Mouse (Mus musculus): ENCODE results near the gene Gabrd.
"Not testable (repeated sequence)": the region's sequence is repeated elsewhere in the genome, so short reads cannot be mapped to it uniquely, and the experiment has no call there.

Gene Gabrd

DNA sequence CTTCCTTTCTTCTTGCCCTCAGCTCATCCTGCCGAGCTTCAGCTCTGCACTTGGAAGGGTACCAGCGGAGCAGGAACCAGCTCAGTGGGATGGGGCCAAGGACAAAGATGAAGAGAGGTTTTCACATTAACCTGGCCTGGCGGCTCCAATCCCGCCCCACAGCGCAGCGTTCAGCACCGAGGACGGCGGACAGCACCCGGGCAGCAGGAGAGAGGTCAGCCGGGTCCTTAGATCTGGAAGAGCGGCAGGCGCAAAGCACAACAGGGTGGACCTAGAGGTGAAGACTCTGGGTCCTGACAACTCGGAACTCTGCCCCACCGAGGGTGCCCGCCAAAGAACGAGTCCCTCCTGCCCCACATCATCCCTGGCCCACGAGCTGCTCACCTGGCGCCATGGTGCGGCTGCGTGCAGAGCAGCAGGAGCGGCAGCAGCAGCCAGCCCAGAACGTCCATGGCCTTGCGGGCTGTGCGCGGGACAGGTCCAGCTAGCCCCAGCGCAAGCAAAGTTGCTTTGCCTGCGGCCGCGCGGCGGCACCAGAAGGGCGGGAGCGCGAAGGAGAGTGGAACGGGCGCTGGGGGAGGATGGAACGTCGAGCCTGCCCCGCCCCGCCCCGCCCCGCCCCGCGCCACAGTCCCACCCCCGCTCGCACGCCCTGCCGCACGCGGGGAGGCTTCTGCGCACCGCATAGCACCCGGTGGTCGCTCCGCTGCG, at the start of gene Gabrd:
Gene Gabrd, minus strand, starts transcription at position 602 of the 711 bp plus-strand sequence.
- DNase-seq (ENCODE audit: low read depth, low spot score): no peak

DNA sequence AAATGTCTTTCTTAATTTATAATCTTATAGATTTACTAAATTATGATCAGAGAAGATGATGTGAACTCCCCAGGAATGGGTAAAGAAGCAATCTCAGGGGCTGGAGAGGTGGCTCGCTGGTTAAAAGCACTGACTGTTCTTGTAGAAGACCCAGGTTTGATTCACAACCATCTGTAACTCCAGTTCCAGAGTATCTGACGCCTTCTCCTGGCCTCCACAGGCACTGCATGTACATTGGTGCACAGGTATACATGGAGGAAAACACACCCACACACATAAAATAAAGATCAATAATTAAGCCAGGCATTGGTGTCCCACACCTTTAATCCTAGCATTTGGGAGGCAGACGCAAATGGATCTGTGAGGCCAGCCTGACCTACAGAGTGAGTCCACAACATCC, 44.9 kb upstream of the Gabrd start:
- no peak for DNase-seq (ENCODE audit: low read depth, low spot score)

DNA sequence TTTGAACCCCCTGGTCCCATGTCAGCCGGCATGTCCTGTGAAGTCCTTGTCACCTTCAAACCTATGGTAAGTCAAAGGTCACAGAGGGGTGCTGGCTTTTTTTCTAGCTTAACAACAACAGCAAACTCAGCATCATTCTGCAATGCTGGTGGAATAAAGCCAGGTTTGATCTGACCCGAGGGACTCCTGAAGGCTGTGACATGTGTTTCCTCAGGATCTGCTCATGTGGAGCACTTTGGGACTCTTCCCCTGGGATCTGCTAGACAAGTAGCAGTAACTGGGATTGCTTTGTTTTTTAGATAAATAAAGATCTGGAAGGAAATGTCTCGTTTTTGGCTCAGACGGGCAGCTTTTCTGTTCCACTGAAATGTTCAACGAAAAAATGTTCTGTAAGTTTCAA, 36.1 kb upstream of the Gabrd start:
- no peak for DNase-seq (ENCODE audit: low read depth, low spot score)

DNA sequence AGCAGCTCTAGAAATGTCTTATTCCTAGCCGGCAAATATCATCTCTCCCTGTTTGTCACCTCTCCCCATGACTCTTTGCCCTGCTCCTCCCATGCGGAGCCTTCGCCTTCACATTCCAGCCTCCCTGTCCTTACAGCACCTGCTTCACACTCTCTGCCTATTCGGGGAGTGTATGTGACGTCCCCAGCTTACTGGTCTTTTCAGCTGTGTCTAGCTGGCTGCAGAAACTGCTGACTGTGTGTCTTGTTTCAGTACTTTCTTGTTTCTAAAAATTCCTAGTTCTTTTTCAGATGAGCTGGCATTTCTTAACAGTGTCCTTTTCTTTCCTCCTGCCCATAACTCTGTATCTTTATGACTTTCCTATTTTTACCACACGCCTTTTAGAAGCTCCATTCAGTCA, 34.4 kb upstream of the Gabrd start:
- DNase-seq (ENCODE audit: low read depth, low spot score): no peak

DNA sequence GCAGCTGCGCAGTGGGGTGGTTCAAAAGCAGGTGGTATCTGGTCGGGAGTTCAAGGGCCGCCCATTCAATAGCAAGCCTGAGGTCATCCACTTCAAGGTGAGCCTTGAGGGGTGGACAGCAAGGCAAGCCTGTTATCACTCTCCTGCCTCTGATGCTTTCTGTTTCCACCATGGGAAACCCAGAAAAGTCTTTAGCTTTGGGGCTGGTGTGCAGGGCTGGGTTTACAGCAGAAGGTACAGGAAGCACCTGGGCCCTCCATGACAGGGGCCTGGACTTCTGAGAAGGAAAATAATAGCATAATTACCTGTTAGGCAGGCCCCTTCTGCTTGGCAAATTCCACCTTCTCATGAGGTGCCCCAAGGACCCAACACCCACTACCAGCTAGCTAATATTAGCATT, 31.3 kb upstream of the Gabrd start:
- no peak for DNase-seq (ENCODE audit: low read depth, low spot score)

DNA sequence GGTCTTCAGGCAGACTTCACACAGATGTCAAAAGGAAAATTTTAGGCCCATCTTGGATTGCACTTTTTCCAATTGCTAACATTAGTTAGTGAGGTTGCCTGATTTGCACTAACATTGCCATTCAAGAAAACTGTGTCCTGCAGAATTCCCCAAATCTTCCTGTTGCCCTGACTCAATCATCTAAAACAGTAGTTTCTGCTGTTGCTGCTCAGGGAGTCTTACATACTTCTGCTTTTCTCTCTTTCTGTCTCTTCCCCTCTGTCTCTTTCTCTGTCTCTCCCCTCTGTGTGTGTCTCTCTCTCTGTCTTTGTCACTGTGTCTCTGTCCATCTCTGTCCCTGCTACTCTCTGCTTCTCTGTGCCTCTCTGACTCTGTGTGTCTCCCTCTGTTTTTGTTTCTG, 30.5 kb upstream of the Gabrd start:
- no peak for DNase-seq (ENCODE audit: low read depth, low spot score)

DNA sequence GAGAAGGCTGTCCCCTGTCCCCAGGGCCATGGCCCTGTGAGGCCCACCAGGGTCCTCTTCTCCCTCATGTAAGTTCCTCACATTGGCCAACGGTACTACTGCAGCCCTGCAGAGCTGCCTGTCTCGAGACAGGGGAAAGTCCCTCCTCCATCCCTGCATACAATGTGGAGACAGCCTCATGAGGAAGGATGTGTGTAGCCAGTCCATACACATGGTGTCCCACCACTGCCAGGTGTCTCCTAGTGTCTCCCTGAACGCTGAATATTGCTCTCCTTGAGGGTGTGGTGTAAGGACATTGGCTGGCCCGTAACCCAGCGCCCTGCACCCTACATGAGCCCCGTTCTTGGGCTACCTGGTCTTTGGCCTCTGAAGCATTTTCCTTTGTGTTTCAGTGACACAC, 28.4 kb upstream of the Gabrd start:
- DNase-seq (ENCODE audit: low read depth, low spot score): no peak

DNA sequence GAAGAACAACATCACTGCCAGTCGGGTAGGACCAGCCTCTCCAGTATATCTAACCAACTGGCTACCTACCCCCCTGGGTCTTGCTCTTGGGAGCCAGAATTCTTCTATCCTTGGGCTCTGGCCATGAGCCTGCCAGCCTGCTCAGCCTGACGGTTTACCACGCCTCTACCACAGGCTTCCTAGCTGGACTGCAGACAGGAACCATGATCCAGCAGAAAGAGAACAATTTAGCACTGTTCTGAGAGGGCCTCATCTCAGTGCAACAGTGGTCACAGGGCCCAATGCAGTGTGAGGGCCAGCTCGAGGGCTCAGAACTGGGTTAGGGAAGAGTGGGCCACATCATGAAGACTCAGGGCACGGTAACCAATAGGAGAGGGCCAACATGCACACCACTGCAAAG, 26.1 kb upstream of the Gabrd start:
- DNase-seq (ENCODE audit: low read depth, low spot score): no peak

DNA sequence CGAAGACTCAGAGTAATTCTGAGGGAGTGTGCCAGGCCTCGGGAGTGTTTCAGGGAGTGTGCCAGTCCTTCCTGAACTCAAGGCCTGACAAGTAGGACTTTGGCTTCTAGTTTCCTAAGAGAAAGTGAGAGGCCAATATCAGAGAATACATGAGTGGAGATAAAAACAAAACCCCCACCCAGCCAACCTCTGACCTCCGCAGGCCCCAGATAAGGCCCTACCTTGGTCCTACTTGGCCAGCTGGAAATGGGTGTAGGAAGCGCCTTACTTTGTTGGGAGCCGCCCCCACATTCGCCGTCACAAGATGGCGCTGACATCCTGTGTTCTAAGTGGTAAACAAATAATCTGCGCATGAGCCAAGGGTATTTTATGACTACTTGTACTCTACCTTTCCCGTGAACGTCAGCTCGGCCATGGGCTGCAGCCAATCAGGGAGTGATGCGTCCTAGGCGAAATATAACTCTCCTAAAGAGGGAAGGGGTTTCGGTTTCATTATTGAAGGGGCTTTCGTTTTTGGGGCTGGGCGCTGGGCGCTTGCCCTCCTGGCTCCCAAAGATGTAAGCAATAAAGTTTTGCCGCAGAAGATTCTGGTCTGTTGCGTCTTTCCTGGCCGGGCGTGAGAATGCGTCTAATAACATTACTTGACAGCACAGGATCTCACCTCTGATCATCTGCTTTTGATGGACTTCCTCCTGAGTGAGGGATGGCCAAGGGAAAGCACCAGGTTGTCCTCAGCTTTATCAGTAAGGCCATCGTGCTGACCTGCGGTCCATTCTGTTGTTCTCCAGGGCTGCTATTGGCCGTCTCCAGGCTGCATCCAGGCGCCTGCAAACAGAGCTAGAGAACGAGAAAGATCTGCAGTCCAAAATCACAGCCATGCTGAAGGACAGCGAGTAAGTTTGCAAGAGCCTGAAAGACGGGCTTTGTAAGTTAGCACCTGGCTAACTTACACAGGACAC, 23.8 kb upstream of the Gabrd start:
- not testable (repeated sequence) for DNase-seq (ENCODE audit: low read depth, low spot score)

DNA sequence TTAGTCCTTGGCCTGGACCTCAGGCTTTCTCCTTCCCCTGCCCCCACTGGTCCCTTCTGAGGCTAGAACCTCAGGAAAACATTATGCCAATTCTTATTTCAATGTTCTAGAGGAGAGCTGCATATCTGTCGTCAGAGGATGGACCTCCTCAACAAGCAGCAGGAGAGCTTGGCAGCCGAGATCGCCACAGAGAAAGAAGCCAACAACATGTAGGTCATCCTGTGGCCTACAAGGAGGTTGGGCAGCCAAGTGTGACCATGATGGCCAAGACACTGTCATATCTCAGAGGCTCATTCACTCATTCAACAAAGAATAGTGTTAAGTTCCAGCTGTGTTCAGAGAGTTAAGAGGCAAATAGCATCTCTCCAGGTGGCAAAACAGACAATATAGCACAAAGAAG, 22.2 kb upstream of the Gabrd start:
- no peak for DNase-seq (ENCODE audit: low read depth, low spot score)

DNA sequence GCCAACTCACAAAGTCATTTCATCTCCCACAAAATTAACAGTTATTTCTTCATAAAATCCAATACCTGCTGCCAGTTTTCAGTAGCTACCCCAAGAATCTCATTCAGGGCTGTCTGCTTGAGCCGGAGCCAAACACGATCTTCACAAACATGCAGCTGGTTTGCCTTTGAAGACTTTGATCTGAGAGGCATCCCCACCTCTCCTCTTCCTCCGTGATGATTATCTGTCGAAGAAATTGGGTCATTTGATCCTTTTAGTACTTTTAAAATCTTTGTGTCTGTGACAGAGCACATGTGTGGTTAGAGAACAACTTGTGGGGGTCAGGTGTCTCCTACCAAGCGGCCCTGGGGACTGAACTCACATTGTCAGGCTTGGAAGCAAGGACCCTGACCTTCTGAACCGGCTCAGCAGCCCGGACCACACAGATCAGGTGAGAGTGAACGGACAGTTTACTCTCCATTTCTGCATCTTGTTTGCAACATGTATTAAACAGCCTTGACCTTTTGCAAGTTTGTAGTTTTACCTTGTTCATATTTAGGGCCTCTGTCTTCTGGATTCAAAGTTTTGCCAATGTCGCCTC, 16.8 kb upstream of the Gabrd start:
- no peak for DNase-seq (ENCODE audit: low read depth, low spot score)

DNA sequence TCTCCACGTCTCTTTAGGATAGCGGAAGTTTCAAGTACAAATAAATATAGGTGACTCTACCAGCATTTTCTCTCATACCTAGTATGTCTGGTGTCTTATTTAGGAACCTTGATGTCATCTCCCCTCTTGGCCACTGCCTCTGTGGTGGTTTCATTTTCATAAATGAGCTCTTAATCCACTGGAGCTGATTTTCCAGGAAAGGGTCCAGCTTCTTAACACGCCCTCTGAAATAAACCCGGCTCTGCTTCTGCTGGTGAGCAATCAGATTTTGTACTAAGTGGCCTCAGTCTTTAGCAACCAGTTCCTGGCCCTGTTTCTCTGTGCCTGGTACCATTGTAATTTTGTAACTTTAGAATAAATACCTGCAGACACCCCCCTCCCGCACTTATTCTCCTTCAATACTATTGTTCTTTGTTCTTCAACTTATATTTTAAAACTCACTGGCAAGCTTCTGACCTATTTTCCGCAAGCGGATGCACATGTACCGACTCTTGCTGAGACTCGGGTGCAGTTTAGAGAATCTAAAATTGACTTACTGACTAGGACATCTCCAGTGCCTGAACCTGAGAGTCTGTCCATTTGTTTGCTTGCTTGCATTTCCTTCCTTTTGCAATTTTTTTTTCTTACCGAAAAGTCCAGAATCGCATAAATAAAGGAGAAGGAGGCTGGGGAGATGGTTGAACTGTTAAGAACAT, 15.9 kb upstream of the Gabrd start:
- no peak for DNase-seq (ENCODE audit: low read depth, low spot score)

DNA sequence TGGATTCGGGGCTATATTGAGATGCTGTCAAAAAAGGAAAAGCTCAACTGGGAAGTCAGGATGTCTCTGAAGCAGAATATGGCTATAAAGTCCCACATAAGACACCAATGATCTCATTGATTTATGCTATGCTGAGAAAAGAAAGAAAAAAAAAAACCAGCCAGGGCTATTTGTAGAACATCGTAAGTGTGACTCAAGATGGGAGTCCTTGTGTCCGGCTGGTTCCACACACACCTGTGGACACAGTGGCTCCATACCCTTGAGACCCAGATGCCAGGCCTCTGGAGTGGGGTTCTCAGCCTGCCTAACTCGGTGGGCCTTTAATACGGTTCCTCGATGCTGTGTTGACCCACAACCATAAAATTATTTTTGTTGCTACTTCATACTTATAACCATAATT, 14.2 kb upstream of the Gabrd start:
- DNase-seq (ENCODE audit: low read depth, low spot score): no peak

DNA sequence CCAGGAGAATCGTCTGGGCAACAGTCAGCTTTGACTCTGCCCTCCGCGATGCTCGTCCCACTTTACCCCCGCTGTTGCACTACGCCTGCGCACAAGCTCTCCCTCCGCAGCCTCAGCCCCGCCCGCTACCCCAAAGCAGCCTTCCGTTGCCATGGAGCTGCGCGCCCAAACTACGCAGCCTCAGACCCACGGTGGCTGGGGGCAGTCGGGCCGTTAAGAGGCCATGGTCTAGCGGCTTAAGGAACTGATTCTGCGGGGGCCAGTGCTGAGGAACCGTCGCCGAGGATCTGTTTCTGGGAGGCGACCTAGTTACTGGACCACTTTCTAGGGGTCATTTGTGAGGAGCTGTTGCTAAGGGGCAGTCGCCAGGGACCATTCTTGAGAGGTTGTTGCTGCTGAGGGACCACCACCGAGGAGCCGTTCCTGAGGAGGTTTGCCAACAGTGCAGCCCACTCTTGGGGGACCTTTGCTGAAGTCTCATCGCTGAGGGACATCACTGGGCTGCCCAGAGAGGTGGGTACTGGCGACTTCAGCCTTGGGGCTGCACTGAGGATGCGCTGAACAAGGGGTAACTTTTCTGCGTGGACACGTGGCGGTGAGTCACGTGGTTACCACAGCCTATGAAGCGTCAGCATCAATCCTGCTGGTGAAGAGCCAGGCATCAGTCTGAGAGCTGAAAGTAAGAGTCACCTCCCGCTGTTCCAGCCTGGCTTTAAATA, 11.3 kb upstream of the Gabrd start, which contains the start of gene Cfap74:
Gene Cfap74, plus strand, starts transcription at position 133 of the 719 bp plus-strand sequence.
- DNase-seq (ENCODE audit: low read depth, low spot score): no peak

DNA sequence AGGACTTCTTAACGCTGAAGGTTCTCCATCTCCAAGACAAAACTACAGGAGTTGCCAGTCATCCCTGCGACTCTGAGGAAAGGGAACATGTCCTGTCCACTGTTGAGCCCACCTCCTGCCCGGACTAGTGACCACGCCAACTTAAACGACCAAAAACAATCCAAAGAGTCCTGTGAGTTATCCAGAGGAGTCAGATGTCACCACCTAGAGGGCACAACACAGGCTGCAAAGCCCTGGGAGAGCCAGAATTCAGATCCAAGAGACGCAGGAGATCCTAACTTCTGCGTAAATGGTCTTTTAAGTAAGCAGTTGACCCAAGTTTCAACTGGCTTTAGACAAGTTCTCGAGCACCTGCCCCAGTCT, 10.8 kb upstream of the Gabrd start:
- DNase-seq (ENCODE audit: low read depth, low spot score): no peak

DNA sequence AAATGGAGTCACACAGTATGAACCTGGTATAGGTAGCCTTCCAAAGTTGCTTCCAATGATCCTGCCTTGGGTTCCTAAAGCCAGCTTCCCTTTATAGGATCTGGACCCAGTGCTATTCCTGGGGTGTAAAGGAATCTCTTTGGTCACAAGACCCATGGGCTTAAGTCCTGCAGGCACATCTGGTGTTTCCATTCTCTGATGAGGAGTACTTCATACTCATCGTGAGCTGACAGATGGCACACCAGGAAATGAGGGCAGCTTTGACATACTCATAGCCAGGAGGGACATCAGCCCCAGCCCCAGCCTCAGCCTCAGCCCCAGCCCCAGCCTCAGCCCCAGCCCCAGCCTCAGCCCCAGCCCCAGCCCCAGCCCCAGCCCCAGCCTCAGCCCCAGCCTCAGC, 4.6 kb upstream of the Gabrd start:
- no peak for DNase-seq (ENCODE audit: low read depth, low spot score)

DNA sequence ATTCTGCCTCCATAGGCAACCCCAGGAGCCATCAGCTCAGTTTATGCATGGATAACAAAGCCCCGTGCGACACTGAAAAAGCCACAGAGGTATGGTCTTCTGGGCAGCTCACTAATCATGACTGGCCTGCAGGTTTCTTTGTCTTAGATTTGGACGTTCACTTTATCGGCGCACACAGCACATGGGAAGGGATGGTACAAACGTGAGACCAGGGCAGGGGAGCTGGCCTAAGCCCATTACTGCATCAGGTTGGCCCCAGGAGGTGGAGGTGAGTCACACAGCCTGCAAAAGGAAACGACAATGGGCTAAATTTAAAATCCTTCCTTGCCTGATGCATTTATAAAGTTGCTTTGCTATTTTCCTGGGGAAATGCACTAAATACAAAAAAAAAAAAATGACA, 3.2 kb upstream of the Gabrd start:
- DNase-seq (ENCODE audit: low read depth, low spot score): no peak

DNA sequence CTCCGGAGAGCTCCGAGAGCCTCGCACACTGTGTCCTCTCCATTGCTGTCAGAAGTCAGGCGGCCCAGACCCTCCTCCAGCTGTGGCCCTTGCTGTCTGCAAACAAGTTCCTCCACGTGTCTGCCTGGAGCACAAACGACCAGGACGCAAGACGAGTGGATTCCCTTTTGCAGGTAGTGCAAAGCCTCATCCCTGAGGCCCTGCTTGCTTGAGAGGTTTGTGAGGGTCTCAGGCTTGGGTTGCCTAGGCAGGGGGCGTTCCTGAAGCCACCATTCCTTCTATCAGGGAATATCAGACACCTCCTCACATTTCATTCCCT, 269 bp upstream of the Gabrd start:
- no peak for DNase-seq (ENCODE audit: low read depth, low spot score)

DNA sequence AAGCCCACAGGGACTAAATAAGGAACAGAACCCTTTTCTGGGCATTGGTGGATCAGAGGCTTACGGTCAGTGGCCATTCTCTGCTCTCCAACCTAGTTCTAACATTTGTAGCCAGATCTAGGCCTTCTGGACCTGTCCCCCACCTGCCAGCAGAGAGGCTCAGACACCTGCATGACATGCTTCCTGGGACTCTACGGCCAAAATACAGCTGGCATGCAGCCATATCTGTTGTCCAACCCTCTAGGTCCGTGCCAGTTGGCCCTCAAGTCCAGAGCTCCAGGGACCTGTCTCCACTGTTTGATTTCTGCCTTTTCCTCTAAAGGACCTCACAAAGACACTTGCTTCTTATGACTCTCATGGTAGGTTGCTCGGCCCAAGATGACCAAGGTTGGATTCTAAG, 1.2 kb downstream of the Gabrd start:
- DNase-seq (ENCODE audit: low read depth, low spot score): no peak

DNA sequence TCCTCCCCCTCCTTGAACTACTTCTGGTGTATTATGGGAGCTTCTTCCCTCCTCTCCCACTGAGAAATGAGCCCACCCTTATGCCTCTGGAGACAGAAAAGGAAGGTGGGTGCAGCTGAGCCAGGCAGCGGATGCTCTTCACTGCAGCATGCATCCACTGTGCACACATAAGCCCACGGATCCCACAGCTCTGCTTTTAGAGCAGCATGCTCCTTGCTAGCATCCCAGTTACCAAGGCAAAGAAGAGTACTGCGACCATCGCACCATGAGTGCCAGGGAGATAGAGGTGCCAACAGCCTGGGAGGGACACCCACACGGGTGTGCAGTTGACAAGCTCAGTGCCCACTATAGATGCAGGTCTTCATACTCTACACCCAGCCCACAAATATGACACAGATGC, 2.4 kb downstream of the Gabrd start:
- DNase-seq (ENCODE audit: low read depth, low spot score): no peak

DNA sequence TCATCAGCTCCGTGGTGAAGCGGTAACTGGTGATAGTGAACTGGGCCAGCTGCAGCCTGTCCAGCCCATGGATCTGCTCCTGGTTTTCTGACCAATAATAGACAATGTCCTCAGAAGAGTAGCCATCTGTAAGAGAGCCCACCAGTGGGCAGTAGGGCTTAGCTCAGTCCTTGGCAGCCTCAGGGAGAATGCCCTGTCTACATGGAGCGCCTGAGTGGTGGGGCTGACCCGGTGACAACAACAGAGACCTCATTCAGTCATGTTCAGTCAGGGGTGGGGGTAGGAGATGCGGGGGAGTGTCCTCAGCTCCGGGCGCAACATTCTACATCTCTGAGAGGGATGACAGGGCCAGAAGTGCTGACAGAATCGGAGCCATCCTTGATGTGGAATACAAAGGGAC, 10.7 kb downstream of the Gabrd start:
- no peak for DNase-seq (ENCODE audit: low read depth, low spot score)

DNA sequence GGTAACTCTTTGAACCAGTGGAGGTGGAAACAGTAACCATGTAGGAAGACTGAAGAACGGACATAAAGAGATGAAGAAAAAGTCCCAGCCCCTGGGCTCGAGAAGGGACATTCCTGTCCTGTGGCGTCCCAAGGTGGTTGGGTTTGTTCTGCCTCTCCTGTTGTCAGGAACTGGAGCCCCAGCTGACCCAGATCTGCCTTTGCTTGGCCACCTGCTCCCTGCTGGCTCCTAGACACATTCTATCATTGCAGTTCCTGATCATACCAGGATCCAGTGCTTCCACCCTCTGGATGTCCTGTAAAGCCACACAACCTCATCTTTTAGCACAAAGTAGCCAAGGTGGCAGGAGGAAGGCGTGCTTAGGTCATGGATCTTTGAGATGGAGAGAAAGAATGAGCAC, 14.6 kb downstream of the Gabrd start:
- no peak for DNase-seq (ENCODE audit: low read depth, low spot score)
